Mouse (Mus musculus): Measurements from ENCODE around the gene Zfp827.

Gene Zfp827

DNA sequence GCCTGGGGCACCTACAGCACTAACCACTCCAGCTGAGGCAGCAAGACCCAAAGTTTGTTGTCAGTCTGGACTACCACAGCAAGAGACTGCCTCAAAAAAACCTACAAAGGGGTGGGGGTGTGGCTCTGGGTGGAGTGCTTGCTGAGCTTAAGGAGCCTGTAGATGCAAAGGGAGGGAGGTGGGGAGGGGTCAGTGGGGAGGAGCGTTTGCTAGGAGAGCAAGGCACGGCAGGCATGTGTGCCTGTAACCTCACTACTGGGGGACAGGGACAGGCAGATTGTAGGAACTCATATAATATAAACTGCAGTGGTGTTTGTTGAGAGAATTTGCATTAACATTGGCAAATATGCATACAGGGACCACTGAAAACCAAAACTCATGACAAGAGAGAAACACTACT is 130.1 kb downstream of the Zfp827 start:
- no peak for DNase-seq (ENCODE audit: low spot score in 2 of 2)

DNA sequence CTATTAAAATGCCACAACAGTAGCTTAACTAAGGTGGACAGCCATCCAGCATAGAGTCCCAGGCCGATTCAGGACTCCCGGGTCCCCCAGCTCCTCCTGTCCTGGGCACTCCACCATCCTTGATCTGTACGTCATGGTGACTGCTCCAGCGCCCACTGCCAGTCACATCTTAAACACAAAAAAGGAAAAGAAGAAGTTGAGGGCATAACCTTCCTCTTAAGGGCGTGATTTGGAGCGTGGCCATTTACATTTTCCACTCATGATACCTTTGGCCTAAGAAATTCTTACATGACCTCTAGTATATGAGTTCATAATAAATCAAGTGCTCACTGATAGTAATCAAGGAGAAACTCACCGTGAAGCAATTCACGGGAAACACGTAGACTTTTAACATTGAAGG is 131.2 kb downstream of the Zfp827 start:
- DNase-seq (ENCODE audit: low spot score in 2 of 2) = no peak

DNA sequence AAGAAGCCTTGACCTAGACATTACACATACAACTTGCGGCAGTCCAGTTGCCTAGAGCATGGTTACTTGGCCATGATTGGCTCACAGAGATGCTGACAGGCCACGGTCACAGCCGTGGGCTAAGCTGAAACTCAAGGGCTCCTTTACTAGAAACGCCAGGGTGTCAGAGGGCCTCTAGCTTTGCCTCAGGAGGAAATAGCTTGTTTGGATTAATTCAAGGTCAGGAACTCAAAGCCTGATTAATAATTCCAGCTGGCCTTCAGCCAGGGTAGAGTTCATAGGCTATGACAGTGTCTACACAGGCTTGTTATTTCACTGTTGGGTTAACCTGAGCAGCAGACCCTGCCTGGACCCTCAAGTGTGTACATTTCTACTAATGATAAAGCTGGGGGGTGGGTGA is 132.1 kb downstream of the Zfp827 start:
- no peak for DNase-seq (ENCODE audit: low spot score in 2 of 2)

DNA sequence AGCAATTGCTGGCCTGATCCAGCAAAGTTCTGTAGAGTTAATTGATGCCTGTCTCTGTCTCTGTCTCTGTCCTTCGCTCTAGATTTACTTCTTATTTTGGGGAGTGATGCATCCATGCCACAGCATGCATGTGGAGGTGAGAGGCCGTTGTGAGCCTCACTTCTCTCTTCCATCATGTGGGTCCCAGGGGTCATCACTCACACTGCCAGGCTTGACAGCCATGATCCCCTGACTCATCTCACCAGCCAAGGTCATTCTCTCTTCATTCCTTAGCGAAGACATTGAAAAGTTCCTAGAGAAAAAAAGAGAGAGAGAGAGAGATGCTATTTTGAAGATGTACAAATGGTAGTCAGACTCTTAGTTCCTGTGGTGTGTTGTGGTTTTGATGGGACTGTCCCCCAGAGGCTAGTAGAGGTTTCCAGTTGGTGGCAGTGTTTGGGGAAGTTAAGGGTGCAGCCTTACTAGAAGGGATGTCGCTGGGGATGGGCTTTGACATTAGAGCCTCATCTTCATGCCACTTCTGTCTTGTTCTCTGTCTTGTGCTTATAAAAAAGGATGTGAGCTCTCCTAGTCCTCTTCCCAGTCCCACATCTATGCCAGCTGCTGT is 133.0 kb downstream of the Zfp827 start:
- no peak for DNase-seq (ENCODE audit: low spot score in 2 of 2)

DNA sequence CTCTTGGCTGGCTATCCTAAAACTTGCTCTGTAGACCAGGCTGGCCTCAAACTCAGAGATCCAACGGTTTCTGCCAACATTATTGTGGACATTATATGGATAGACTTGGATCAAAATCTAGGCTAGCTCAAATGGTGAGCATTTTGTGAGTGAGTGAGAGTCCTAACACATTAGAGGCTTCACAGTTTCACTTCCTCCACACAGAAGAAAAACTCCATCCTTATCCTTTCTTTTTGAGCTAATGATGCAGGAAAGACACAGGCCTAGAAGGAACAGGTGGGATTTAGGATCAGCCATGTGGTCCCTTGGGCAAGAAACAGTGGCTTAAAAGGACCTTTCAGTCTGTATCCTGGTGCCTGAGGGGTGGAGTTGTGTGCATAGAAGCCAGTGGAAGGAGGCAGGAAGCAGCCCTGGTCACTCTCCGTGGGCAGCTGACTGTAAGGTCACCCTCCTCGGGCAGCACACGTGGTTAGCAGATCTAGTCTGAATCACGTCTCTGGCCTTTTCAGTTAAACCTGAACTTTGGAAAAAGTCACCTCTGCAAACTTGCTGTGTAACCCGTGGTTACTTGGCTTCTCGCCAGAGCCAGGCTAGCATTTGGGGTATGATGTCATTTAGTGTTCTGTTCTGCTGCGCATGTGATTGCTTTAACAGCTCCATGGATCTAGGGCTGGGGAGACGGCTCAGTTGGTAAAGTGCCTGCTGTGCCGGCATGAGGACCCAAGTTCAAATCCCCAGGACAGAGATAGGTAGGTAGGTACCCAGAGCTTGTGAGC is 134.5 kb downstream of the Zfp827 start:
- peak; percentile 39 to 55 for DNase-seq (ENCODE audit: low spot score in 2 of 2)

DNA sequence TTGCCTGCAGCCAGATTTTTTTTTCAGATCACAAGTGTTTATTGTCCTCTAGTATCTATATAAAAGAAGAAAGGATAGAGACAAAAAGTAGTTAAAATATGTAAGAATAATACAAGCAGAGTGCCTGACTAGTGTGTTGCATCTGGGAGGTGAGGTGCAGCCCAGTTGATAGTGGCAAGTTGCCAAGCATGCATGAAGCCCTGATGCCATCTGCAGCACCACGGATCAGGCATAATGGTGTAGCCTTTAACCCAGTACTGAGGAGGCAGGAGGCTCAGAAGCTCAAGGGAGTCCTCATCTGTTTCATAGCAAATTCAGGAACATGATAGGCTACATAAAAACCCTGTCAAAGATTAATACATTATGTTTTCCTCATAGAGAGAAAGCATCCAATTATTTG is 136.1 kb downstream of the Zfp827 start:
- DNase-seq (ENCODE audit: low spot score in 2 of 2) = no peak

DNA sequence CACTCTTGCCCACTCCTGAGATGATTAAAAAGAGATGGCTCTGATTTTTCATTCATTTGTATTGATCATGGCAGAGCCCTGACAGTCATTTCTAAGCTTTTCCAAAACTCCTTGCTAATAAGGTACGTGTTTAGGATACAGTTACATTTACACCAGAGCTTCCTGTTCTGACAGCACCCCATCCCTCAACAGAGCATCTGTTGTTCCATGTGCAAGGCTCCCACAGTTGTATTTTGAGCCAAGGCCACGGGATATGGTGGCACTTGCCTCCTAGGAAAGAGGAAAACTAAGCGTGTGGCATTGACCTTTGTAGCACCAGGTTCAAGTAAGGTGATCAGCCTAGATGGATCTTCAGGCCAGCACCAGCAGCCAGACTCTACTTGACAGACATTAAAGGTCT is 137.0 kb downstream of the Zfp827 start:
- no peak for DNase-seq (ENCODE audit: low spot score in 2 of 2)

DNA sequence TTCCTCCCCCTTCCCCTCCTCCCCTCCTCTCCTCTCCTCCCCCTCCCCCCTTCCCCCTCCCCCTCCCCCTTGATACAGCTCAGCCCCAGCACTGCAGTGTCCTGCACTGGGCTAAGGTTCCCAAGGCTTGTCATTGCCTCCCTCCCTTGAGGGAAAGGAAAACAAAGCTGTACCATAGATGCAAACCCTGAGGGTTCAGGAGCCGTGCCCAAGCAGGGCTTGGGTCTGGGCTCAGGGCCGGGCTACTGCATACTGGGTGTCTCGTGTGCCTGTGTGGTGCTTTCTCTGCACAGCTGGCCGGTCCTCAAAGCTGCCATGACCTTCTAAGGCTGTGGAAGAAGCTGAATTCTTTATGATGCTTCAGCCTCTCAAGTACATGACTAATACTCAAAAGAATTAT is 145.4 kb downstream of the Zfp827 start:
- DNase-seq (ENCODE audit: low spot score in 2 of 2) = no peak

DNA sequence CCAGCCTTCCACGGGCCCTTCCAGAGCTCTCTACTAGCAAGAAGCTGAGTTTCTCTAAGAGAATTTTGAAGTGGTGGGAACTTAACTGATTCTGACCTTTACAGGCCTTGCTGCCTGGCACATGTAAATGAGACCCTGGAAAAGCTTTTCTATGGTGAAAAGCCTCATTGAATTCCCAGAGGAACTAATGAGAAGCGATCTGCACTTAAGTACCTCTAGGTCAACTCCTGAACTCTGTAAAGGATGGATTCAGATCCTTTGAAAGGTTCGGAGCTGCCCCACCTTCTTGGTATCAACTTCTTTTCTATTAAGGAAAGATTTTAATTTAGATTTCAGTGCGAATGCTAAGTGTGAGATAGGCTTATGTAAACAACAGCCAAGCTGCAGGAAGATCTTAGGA is 147.8 kb downstream of the Zfp827 start:
- no peak for DNase-seq (ENCODE audit: low spot score in 2 of 2)

DNA sequence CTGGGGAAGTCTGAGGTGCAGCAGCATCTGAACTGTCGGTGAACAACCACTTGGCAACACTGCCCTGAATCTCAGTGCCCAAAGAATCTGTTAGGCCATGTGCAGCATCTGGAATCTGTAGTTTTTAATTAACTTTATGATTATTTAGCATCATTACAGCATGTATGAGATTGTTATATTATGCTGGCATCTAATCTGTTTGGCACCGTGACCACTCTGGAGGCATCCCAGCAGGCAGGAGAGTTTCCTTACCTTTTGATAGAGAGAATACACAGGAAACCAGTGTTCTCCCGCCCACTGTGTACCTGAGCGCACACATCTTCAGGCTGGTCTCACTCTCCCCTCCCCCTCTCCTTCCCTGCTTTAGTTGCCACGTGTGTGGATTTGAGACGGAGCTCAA is 151.4 kb downstream of the Zfp827 start:
- no peak for DNase-seq (ENCODE audit: low spot score in 2 of 2)

DNA sequence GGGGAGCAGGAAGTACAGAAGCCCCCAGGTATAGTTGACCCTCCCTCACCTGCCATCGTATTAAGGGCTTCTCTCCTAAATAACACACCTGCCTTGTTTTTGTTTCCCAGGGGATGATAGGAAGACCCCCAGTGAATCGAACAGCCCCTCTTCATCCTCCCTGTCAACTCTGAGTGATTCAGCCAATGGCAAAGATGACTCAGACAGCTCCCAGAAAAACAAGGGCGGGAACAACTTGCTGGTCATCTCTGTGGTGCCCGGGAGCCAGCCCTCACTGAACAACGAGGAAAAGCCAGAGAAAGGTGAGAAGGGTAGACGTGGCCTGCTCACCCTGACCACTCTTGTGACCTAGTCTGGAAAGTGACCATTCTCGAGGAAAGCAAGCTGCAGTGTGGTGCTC is 157.3 kb downstream of the Zfp827 start:
- DNase-seq (ENCODE audit: low spot score in 2 of 2) = no peak

DNA sequence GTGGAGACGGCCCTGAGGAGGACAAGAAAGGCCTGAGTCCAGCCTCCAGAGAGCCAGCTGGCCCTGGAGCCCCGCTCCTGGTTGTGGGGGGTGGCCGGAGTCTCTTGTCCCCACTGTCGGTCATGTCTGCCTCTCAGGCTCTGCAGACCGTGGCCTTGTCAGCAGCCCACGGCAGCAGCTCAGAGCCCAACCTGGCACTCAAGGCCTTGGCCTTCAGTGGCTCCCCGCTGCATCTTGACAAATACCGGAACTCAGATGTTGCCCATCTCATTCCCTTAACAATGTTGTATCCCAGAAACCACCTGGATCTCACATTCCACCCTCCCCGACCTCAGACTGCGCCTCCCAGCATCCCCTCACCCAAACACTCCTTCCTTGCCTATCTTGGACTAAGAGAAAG is 161.8 kb downstream of the Zfp827 start:
- no peak for DNase-seq (ENCODE audit: low spot score in 2 of 2)

DNA sequence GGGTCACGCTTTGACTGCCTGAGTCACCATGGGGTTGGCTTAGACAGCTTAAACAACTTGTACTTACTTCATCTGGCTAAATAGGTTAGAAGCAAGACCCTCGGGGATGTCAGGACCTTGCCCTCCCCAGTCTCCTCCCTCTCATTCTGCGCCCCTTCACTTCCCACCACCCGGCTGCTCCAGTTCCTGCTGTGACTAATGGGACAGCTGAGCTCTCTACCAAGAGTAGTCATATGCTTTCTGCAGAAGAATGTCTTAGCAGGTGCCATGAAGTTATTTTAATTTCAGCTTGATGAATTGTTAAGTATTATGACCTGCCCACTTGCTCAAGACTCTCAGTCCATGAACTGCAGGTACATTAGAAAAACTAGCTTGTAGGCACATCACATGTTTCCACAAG is 168.2 kb downstream of the Zfp827 start:
- DNase-seq (ENCODE audit: low spot score in 2 of 2) = no peak

DNA sequence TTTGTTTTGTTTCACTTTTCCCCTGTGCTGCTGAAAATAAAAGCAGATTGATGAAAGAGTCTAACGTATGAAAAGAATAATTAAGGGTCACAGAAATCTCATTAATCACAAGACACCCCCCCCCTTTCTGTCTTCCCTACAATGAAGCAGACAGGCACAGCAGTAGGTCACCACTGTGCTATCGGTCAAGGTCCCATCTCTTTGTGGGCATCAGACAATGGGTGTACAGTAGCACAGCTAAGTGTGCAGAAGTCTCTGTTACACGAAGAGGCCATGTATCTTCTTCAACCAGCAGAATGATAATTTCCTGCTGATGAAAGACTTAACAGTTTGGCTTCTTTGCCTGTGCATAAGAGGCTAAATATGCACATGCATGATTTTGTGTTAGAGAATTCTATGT is 170.4 kb downstream of the Zfp827 start:
- DNase-seq (ENCODE audit: low spot score in 2 of 2) = no peak

DNA sequence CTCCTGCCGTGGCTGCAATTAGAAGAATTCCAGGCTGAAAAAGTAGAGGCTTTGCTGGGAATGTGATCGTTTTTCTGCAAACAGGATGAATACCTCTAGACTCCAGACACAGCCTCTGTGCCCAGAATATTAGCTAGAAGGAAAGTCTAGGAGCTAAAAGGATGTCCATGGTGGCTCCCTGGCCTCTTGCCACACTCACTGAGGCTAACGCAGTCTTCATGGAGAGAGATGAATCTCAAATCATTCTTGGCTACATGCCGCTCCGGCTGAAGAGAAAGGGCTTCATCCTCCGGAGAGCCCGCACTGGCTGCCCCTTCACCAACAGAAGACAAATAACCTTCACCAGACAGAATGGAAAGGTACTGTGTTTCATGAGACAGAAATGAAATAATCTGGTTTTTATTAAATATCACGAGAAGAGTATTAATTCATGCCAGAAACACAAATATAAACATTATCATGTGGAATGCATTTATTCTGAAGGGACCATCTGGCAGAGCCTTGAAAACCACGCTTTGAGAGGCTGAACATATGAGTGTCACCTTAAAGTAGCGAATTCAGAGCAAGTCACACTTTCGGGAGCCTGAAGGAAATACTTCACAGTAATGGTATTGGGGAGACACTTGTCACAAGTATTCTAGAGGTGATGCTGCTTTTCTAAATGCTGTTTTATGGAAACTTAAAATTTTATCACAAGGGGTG is 173.4 kb downstream of the Zfp827 start:
- DNase-seq (ENCODE audit: low spot score in 2 of 2) = peak; percentile 18 to 23

DNA sequence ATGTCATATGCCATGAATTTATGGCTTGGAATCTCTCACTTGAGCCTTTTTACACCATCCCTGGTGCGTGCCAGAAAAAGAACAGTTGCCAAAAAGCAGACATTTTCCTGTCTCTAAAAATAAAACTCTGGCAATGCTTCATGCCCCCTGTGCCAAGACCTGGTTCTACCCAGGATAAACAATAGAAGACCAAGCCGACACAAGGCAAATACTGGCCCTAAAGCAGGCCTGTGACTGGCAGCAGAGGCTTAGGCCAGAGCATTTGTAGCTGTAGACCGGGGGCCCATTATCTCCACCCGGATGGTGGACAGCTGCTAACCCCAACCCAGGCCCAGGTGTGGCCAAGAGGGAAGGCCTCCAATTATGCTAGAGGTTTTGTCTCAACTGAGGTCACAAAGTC is 178.7 kb downstream of the Zfp827 start:
- DNase-seq (ENCODE audit: low spot score in 2 of 2) = no peak

DNA sequence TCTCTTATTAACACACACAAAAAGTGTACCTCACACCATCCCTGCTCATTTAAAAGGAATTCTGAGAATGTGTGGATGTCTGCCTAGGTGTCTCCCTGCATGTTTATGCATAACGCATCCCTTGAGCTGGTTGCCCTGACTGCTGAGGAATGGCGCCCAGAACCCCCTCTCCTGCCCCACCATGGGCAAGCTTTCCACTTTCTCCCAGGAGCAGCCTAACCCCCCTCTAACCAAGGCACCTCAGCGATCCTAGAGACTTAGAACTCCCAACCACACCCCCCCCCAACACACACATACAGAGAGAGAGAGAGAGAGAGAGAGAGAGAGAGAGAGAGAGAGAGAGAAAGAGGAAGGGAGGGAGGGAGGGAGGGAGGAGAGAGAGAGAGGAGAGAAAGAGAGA is 179.9 kb downstream of the Zfp827 start:
- no peak for DNase-seq (ENCODE audit: low spot score in 2 of 2)

DNA sequence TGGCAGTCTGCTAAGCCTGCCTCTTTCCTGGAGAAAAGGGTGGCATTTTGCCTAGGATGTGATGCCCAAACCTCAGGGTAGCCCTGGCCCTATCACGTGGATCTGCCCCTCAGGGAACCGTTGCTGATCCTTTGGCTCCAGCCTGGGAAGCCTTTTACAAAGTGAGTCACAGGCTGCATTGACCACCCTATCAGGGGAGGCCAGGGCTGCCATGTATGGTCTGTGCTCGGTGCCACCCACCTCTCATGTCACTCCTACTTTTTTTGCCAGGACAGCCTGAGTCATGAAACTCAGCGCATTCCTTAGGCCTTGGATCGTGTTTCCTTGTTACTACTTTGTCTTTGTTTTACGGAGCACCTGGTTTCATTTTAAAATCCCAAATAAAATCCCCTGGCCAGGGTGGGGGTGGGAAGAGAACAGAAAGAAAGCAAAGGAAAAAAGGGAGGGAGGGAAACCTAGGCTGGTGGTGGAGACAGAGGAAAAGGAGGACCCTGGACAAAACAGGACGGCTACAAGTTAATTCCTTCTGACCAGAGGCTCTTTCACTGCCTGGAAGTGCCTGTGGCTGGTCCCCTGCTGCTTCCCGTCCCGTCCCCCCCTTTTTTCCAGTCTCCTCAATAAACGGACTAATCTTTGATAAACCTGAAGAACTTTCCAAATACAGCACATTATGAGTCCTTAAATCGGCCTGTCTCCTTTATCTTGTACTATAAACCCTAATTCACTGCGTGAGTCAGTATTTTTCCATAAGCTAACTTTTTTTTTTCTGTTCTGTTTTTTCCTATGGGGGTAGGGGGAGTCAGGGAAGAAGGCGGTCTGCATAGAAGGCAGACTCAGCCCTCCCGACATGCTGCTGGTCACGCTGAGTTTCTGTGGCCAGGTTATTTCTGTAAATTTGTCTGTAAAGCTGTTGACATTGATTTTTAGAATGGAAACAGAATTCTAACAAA is 180.7 kb downstream of the Zfp827 start:
- DNase-seq (ENCODE audit: low spot score in 2 of 2) = no peak

DNA sequence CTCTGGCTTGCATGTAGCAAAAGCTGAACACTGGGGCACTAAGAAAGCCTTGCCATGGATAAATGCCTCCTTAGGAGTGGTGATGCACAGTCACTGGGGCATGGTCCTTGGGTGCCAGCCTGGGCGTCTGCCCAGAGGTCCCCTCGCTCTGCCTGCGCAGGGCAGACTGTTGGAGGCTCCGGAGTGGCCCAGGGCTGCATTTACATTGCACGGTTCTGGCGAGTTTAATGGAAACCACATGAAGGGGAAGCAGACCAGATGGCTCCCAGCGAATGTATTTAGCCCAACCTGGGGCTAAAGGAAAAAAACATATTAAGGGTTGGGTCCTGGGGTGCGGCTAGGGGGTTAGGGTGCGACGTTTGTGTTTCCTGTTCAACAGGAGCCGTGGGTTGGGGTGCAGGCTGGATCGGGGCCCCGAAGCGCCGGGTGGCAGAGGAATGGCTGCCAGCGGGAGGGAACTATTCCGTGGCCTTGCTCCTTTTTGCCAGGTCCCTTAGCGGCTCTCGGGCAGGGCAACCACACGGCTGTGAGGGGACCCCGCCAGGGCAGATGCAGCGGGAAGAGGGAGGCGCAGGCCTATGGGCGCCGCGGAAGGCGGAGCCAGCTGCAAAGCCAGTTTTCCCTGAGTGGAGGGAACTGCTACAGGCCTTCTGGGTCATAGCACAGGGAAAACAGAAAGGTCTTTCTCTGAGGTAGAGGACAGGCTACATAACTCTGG is 181.6 kb downstream of the Zfp827 start:
- DNase-seq (ENCODE audit: low spot score in 2 of 2) = no peak

DNA sequence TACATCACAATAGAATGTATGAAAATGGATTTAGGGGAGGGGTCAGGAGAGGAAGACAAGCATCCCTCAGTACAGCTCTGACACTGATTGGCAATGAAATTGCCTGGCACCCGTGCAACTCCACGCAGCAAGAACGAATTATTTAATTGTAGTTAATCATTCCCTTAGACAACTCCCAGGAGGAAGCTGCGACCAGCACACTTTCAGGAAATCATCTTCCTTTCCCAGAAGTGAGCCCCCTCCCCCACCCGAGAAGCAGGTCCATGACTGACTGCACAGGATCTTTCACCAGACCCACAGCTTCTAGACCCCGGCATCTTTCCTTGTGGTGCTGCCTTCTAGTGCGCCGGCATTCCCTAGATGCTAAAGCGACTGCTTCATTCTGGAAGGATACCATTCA is 183.4 kb downstream of the Zfp827 start:
- DNase-seq (ENCODE audit: low spot score in 2 of 2) = no peak

DNA sequence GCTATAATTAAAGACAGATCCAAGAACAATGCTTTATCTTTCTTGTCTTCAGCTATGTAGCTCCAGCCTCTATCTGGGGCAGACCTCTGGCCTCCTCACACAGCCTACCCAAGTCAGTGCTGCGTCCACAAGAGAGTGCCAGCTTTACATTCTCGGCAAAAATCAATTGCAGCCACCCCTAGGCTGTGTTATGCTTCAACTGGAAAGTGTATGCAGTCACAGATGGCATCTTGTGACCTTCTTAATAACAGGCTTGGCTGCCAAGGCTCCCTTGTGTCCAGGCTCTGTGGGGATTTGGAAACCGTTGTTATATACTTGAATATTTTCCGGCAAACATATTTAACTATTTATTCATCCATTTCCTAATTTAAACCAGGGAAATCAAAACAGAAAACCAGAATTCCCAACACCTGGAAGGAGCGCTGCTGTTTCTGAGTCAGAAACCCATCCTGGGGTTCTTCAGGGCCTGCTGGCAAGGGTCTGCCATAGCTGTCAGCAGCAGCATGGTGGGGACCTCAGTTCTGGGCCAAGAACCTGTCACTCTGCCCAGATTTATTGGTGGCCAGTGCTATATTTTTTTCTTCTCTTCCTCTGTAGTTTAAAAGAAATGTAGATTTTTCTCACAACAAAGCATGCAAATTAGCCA is 194.0 kb downstream of the Zfp827 start:
- DNase-seq (ENCODE audit: low spot score in 2 of 2) = no peak

Data from right cerebral cortex, adult 2 months (tissue).